ENCODE assay signal across 11 mouse cellular contexts in the genomic region with DNA sequence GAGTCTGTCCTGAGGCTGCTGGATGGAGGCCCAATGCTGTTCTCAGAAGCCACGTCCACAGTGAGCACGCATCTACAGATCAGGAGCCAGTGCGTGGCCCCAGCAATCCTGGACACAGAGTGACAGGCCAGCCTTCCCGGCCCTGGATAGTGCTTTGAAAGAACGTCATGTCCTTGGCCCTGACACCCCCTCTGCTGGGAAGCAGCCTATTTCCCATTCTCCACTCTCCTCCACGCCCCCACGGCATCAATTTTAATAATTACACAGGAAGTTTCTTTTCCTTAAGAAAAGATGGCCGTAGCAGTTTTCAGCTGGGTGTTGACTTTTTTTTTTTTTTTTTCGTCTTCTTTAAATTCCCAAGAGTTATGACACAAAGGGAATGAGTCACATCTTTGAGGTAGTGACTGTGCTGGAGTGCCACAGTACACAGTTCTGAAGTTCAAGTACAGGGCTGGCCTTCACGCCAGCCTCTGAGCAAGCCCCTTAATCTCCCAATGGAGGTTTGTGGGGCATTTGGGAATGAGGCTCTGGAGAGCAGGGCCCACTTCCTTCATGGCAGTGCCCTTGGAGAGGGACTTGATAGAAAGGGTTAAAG.
DNase-seq lines count a peak whose midpoint lies in the region; ATAC-seq and TF ChIP-seq lines count a peak whose summit lies in the region.
"Had no signal": no experiment of that assay in that cellular context is flagged by ENCODE, and none has a peak within 500 bp of the region (broad histone marks: within the 10 kb centered on the region; RNA-seq: fewer than 3 reads in every experiment).

No protein-coding gene starts in this region.

- no peak overlapping the region for H3K4me2 ChIP-seq in kidney, postnatal 0 days (ENCODE audit: low read length)
- no peak overlapping the region for H3K4me2 ChIP-seq in heart, postnatal 0 days (ENCODE audit: low read depth, low read length)
- H3K4me2 ChIP-seq in forebrain, embryonic 13.5 days: no peak overlapping the region

- H3K9ac ChIP-seq in kidney, postnatal 0 days (ENCODE audit: low read depth, low read length): no peak overlapping the region
- no peak overlapping the region for H3K9ac ChIP-seq in heart, postnatal 0 days (replicated peaks; ENCODE audit: low read depth, low read length)
- H3K9ac ChIP-seq in forebrain, embryonic 13.5 days: no peak overlapping the region

- 0 out of 2 replicates have a peak overlapping the region, but pooled peaks have one; percentile 4 for H3K27ac ChIP-seq in kidney, postnatal 0 days
- no peak overlapping the region for H3K27ac ChIP-seq in heart, postnatal 0 days (ENCODE audit: low read depth)
- no peak overlapping the region for H3K27ac ChIP-seq in forebrain, embryonic 13.5 days
- H3K27ac ChIP-seq: forebrain, embryonic 10.5 days had no signal

- peak; percentile 55 for DNase-seq in kidney, postnatal 0 days (ENCODE audit: low spot score)
- DNase-seq in kidney, adult 11 months: no peak
- DNase-seq in adipocyte (ENCODE audit: low spot score): peak; percentile 10
- no peak for DNase-seq in heart, postnatal 0 days (ENCODE audit: low spot score)
- peak; percentile 41 for DNase-seq in lung, postnatal 25 days (ENCODE audit: low spot score)
- no peak for DNase-seq in MN1 (ENCODE audit: low spot score)
- DNase-seq: cerebellum, adult 9-10 months; thymus, postnatal 36 days had no signal

- no peak for ATAC-seq in kidney, postnatal 0 days (replicated peaks; ENCODE audit: low FRiP score, low read depth)
- peak; percentile 24; the same call in 1 of the 2 replicates for ATAC-seq in heart, postnatal 0 days (ENCODE audit: insufficient read depth, low read depth)
- no peak for ATAC-seq in forebrain, embryonic 13.5 days

- no peaks in the 10 kb centered on the region for H3K36me3 ChIP-seq in kidney, postnatal 0 days (ENCODE audit: insufficient read depth, low read length)
- no peaks in the 10 kb centered on the region for H3K36me3 ChIP-seq in heart, postnatal 0 days (replicated peaks; ENCODE audit: control insufficient read depth, insufficient read depth, low read length)
- no peaks in the 10 kb centered on the region for H3K36me3 ChIP-seq in forebrain, embryonic 13.5 days (ENCODE audit: poor library complexity, severe bottlenecking)
- H3K36me3 ChIP-seq: forebrain, embryonic 10.5 days had no signal

- H3K9me3 ChIP-seq in kidney, postnatal 0 days (replicated peaks; ENCODE audit: low read length): no peaks in the 10 kb centered on the region; the same call in 1 of the 2 replicates
- H3K9me3 ChIP-seq in heart, postnatal 0 days (replicated peaks; ENCODE audit: control insufficient read depth, low read length): no peaks in the 10 kb centered on the region; the same call in 1 of the 2 replicates
- no peaks in the 10 kb centered on the region for H3K9me3 ChIP-seq in forebrain, embryonic 13.5 days (replicated peaks)
- H3K9me3 ChIP-seq: forebrain, embryonic 10.5 days had no signal

- TF ChIP-seq EP300 in heart, postnatal 0 days (IDR thresholded peaks at IDR 0.05; ENCODE audit: low read depth): no peak

- H3K4me3 ChIP-seq in kidney, postnatal 0 days (replicated peaks; ENCODE audit: low read depth, low read length): no peak overlapping the region
- H3K4me3 ChIP-seq in heart, postnatal 0 days (ENCODE audit: low read depth, low read length): no peak overlapping the region
- no peak overlapping the region for H3K4me3 ChIP-seq in forebrain, embryonic 13.5 days
- H3K4me3 ChIP-seq: forebrain, embryonic 10.5 days; myocyte had no signal

- WGBS in kidney, postnatal 0 days: 56% methylated on average over 10 of the region's 10 CpGs
- 65% methylated on average over 10 of the region's 10 CpGs for WGBS in heart, postnatal 0 days
- 89% methylated on average over 10 of the region's 10 CpGs for WGBS in forebrain, embryonic 13.5 days

- no peak for TF ChIP-seq CTCF in kidney, postnatal 0 days (IDR thresholded peaks at IDR 0.05; ENCODE audit: low read depth)
- TF ChIP-seq CTCF in heart, postnatal 0 days (IDR thresholded peaks at IDR 0.05; ENCODE audit: low read depth): no peak

- H3K27me3 ChIP-seq in kidney, postnatal 0 days (ENCODE audit: insufficient read depth, low read length): no peaks in the 10 kb centered on the region
- H3K27me3 ChIP-seq in heart, postnatal 0 days (ENCODE audit: control insufficient read depth, insufficient read depth, low read length): no peaks in the 10 kb centered on the region
- H3K27me3 ChIP-seq in forebrain, embryonic 13.5 days: no peaks in the 10 kb centered on the region

- peaks cover 6% of the 10 kb centered on the region; the same call in 1 of the 2 replicates for H3K4me1 ChIP-seq in kidney, postnatal 0 days (replicated peaks; ENCODE audit: insufficient read depth, low read length)
- H3K4me1 ChIP-seq in heart, postnatal 0 days (ENCODE audit: control insufficient read depth, insufficient read depth): peaks cover 8% of the 10 kb centered on the region; the same call in 1 of the 2 replicates
- H3K4me1 ChIP-seq in forebrain, embryonic 13.5 days: peaks cover 4% of the 10 kb centered on the region; the same call in 1 of the 2 replicates
- H3K4me1 ChIP-seq: forebrain, embryonic 10.5 days had no signal

Comparison
In these comparisons a context has a peak if more than half of its experiments do, and no peak if none do; other contexts are left out.
1. DNase-seq: peak in kidney, postnatal 0 days (single experiment), adipocyte (single experiment) and lung, postnatal 25 days (single experiment); none in kidney, adult 11 months (single experiment), heart, postnatal 0 days (single experiment) and MN1 (single experiment).